Mouse (Mus musculus): ENCODE data around the gene Gmeb2. TPM values are rescaled to one million over a fixed set of nuclear protein-coding genes. Genes with fewer than 3 reads are reported as not detected.

Gene Gmeb2
- polyA plus RNA-seq, 1 experiment, result 60.8 TPM

DNA sequence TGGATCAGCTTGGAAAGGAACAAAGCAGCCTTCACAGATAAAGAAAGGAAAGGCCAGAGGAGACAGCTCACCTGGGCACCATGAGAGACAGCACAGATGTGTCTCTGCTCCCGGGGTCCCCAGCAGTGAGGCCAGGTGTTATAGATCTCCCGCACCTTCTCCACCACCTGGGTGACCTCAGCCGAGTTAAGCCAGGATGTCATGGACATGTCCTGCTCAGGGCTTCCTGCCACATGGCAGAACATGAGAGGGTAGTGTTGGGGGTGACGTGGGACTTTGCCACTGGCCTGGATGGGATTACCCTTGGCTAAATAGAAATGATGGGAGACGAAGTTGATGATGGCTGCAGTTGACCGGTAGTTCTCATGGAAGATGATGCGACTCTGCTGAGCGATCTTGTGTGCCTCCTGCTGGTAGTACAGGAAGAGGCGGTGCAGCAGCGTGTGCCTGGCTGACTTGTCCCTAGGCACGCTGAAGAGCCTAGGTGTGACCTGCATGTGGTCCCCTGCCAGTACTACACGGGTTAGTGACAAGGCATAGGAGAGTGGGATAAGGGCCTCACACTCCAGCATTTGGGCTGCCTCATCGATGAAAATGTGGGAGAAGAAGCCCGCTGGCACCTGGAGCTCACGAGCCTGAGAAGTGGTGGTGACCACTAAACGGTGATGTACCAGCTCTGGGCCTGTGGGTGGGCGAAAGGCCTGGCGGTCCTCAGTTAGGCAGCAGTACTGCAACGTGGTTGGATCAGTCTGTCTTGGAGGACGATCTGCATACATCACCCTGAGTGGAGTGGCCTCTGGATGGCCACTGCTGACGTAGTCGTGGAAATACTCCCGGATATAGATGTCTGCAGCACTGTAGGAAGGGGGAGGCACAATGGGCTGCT, 51.9 kb downstream of the Gmeb2 start:
- 93% methylated on average over 23 of the region's 23 CpGs for WGBS
- peaks cover 45% of the 10 kb centered on the region for H3K36me3 ChIP-seq (ENCODE audit: control insufficient read depth, insufficient read depth, low read length)

DNA sequence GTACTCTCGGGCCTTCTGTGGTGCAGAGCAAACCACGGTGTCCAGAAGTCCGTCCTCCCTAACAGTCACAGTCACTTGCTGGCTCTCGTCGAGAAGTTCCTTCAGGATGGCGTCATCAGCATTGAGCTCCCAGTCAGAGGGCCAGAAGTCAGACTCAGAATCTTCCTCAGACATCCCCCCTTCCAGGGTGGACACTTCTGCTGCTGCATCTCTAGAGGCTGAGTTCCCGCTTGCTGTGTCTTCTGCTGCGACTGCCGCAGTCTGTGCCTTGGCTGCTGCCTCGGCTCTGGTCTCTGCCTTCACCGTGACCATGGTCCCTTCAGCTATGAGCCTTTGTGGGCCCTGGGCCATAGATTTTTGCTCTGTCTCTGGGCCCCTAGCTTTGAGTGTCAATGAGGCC, 53.2 kb downstream of the Gmeb2 start:
- DNase-seq, result no peak
- Histone ChIP-seq H3K36me3 (ENCODE audit: control insufficient read depth, insufficient read depth, low read length) (peaks cover 45% of the 10 kb centered on the region), H3K4me1 (replicated peaks; ENCODE audit: control insufficient read depth, insufficient read depth, low read length) (peaks cover 7% of the 10 kb centered on the region), H3K4me3 (ENCODE audit: control insufficient read depth, insufficient read depth, low read length) (no peak overlapping the region), H3K27me3 (ENCODE audit: control insufficient read depth, insufficient read depth, low read length) (no peaks in the 10 kb centered on the region), H3K27ac (ENCODE audit: control insufficient read depth, insufficient read depth, low read length) (no peak overlapping the region)
- 99% methylated on average over 11 of the region's 11 CpGs for WGBS
- no peak for TF ChIP-seq CTCF (IDR thresholded peaks at IDR 0.05; ENCODE audit: borderline replicate concordance, control insufficient read depth, extremely low read depth, insufficient read depth, low read length, poor library complexity)
- no peak for TF ChIP-seq POLR2A (IDR thresholded peaks at IDR 0.05; ENCODE audit: control insufficient read depth, extremely low read depth, insufficient read depth, low read length, poor library complexity)

More for the DNA sequence above, 51.9 kb downstream of the Gmeb2 start:
- Histone ChIP-seq H3K27ac (ENCODE audit: control insufficient read depth, insufficient read depth, low read length) (no peak overlapping the region), H3K4me1 (replicated peaks; ENCODE audit: control insufficient read depth, insufficient read depth, low read length) (peaks cover 19% of the 10 kb centered on the region), H3K4me3 (ENCODE audit: control insufficient read depth, insufficient read depth, low read length) (no peak overlapping the region), H3K27me3 (ENCODE audit: control insufficient read depth, insufficient read depth, low read length) (no peaks in the 10 kb centered on the region)
- DNase-seq, result no peak
- TF ChIP-seq CTCF (IDR thresholded peaks at IDR 0.05; ENCODE audit: borderline replicate concordance, control insufficient read depth, extremely low read depth, insufficient read depth, low read length, poor library complexity) (no peak), POLR2A (IDR thresholded peaks at IDR 0.05; ENCODE audit: control insufficient read depth, extremely low read depth, insufficient read depth, low read length, poor library complexity) (no peak)

DNA sequence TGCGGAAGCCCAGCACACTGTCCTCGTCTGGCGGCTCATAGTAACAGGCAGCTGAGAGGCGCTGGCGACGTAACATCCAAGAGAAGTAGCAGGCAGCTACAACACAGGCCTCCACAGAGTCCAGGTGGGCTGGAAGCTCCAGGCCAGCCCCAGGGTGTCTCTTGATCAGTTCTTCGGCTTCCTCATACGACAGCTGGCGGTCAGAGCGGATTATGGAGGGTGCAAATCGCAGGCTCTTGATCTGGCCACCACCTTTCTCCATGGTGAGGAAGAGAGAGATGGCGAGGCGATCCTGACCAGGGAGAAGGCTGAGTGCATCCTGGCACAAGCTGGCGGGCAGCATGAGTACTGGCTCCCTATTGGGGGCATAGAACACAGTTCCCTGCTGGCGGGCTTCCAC, 54.4 kb downstream of the Gmeb2 start:
- Histone ChIP-seq H3K4me1 (replicated peaks; ENCODE audit: control insufficient read depth, insufficient read depth, low read length) (no peaks in the 10 kb centered on the region), H3K4me3 (ENCODE audit: control insufficient read depth, insufficient read depth, low read length) (no peak overlapping the region), H3K27me3 (ENCODE audit: control insufficient read depth, insufficient read depth, low read length) (no peaks in the 10 kb centered on the region), H3K27ac (ENCODE audit: control insufficient read depth, insufficient read depth, low read length) (no peak overlapping the region), H3K36me3 (ENCODE audit: control insufficient read depth, insufficient read depth, low read length) (peaks cover 46% of the 10 kb centered on the region)
- DNase-seq, result no peak
- TF ChIP-seq POLR2A (IDR thresholded peaks at IDR 0.05; ENCODE audit: control insufficient read depth, extremely low read depth, insufficient read depth, low read length, poor library complexity), result no peak
- TF ChIP-seq CTCF (IDR thresholded peaks at IDR 0.05; ENCODE audit: borderline replicate concordance, control insufficient read depth, extremely low read depth, insufficient read depth, low read length, poor library complexity), result no peak
- 98% methylated on average over 15 of the region's 15 CpGs for WGBS

DNA sequence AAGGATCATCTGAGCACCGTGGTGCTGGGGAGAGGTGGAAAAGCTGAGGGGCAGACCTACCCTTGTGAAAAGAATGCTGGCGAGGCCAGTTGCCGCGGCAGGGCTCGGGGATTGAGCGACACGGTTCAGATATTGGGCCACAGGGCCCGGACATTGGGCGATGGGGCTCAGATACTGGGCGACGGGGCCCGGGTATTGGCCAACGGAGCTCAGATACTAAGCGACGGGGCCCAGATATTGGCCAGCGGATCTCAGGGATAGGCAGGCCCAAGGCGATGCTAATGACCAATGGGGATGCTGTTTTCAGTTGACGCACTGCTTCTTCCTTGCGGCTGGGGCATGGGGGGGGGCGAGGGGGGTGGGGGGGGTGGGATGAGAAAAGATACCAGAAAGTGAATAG, 56.7 kb downstream of the Gmeb2 start:
- 97% methylated on average over 20 of the region's 20 CpGs for WGBS

DNA sequence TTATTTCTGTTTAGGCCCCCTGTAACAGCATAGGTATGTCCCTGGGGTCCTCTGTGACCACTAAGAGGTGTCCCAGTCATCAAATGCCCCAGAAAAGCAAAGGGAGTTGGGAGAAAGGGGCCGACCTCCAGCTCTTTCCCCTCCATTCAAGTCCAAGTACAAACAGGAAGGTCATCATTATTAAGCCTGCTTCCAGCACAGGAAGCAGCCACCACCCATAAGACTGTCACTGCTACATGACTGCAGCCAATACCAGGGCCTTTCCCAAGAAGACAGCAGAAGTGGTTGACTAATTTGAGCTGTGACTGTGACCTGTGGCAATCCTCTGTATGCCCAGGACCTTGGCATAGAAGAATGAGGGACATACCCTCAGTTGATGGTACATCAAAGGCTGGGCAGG, 59.5 kb downstream of the Gmeb2 start:
- H3K27ac ChIP-seq (ENCODE audit: control insufficient read depth, insufficient read depth, low read length), result no peak overlapping the region
- no peak for TF ChIP-seq POLR2A (IDR thresholded peaks at IDR 0.05; ENCODE audit: control insufficient read depth, extremely low read depth, insufficient read depth, low read length, poor library complexity)
- no peak for TF ChIP-seq CTCF (IDR thresholded peaks at IDR 0.05; ENCODE audit: borderline replicate concordance, control insufficient read depth, extremely low read depth, insufficient read depth, low read length, poor library complexity)
- 79% methylated on average over 1 of the region's 1 CpGs for WGBS
- DNase-seq, result no peak
- H3K4me1 ChIP-seq (replicated peaks; ENCODE audit: control insufficient read depth, insufficient read depth, low read length), result no peaks in the 10 kb centered on the region
- H3K36me3 ChIP-seq (ENCODE audit: control insufficient read depth, insufficient read depth, low read length), result peaks cover 13% of the 10 kb centered on the region
- no peak overlapping the region for H3K4me3 ChIP-seq (ENCODE audit: control insufficient read depth, insufficient read depth, low read length)
- no peaks in the 10 kb centered on the region for H3K27me3 ChIP-seq (ENCODE audit: control insufficient read depth, insufficient read depth, low read length)

More for the DNA sequence above, 56.7 kb downstream of the Gmeb2 start:
- Histone ChIP-seq H3K27ac (ENCODE audit: control insufficient read depth, insufficient read depth, low read length) (no peak overlapping the region), H3K4me3 (ENCODE audit: control insufficient read depth, insufficient read depth, low read length) (no peak overlapping the region), H3K36me3 (ENCODE audit: control insufficient read depth, insufficient read depth, low read length) (peaks cover 36% of the 10 kb centered on the region), H3K27me3 (ENCODE audit: control insufficient read depth, insufficient read depth, low read length) (no peaks in the 10 kb centered on the region), H3K4me1 (replicated peaks; ENCODE audit: control insufficient read depth, insufficient read depth, low read length) (no peaks in the 10 kb centered on the region)
- TF ChIP-seq CTCF (IDR thresholded peaks at IDR 0.05; ENCODE audit: borderline replicate concordance, control insufficient read depth, extremely low read depth, insufficient read depth, low read length, poor library complexity), result no peak
- no peak for TF ChIP-seq POLR2A (IDR thresholded peaks at IDR 0.05; ENCODE audit: control insufficient read depth, extremely low read depth, insufficient read depth, low read length, poor library complexity)
- no peak for DNase-seq

DNA sequence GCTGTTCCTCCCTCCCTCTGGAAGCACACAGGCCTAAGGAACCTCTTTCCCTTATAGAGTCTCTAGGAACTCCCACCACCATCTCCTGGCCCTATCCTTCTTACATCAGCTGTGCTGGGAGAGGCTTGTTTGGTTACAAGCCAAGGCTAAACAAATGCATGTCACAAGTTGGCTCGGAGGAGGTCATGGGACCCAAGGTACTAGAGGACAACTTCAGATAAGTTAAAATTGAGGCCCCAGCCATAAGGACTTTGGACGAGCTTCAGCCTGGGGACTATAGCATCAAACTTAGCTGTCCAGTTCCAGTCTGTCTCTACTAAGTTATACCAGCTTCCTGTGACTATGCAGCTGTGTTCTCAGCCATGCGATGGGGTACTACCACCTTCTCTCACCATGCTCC, 60.7 kb downstream of the Gmeb2 start:
- 93% methylated on average over 3 of the region's 3 CpGs for WGBS
- peaks cover 12% of the 10 kb centered on the region for H3K36me3 ChIP-seq (ENCODE audit: control insufficient read depth, insufficient read depth, low read length)
- TF ChIP-seq CTCF (IDR thresholded peaks at IDR 0.05; ENCODE audit: borderline replicate concordance, control insufficient read depth, extremely low read depth, insufficient read depth, low read length, poor library complexity) (no peak), POLR2A (IDR thresholded peaks at IDR 0.05; ENCODE audit: control insufficient read depth, extremely low read depth, insufficient read depth, low read length, poor library complexity) (no peak)
- H3K4me3 ChIP-seq (ENCODE audit: control insufficient read depth, insufficient read depth, low read length), result no peak overlapping the region
- H3K4me1 ChIP-seq (replicated peaks; ENCODE audit: control insufficient read depth, insufficient read depth, low read length), result no peaks in the 10 kb centered on the region
- DNase-seq, result no peak
- no peak overlapping the region for H3K27ac ChIP-seq (ENCODE audit: control insufficient read depth, insufficient read depth, low read length)
- H3K27me3 ChIP-seq (ENCODE audit: control insufficient read depth, insufficient read depth, low read length), result no peaks in the 10 kb centered on the region
